Mouse (Mus musculus) MEL (cell line): ENCODE measurements around the gene Nrxn3. TPM values are rescaled to one million over a fixed set of nuclear protein-coding genes. Genes with fewer than 3 reads are reported as not detected.

Source experiments
- DNase-seq: peaks from one replicate; pipeline ENCODE4 v3.0.0; 2011; ENCODE audit warnings: low read depth, low spot score
- H3K27ac ChIP-seq: 2 replicates; pipeline ENCODE4 v1.5.1; 2012; ENCODE audit warnings: low read depth, mild to moderate bottlenecking, control low read depth, low read length, moderate library complexity; ENCODE audit not compliant: control insufficient read depth
- H3K27me3 ChIP-seq, 2 experiments: fragments of 150-350 bp in 1 of 2; sonication (generic) in 1 of 2; 2 replicates each; pipeline ENCODE4 v1.6.1; 2012; ENCODE audit warnings: low read length in 2 of 2, mild to moderate bottlenecking in 2 of 2, improper control_type of control experiment in 1 of 2, moderate library complexity in 1 of 2; ENCODE audit not compliant: insufficient read depth in 2 of 2, control insufficient read depth in 1 of 2
- H3K36me3 ChIP-seq, 2 experiments: 2 replicates each; pipeline ENCODE4 v1.6.1; 2012 to 2014; ENCODE audit warnings: low read length in 2 of 2, improper control_type of control experiment in 1 of 2, inconsistent platforms in 1 of 2, mild to moderate bottlenecking in 1 of 2; ENCODE audit not compliant: insufficient read depth in 2 of 2, control insufficient read depth in 1 of 2
- H3K4me1 ChIP-seq, 2 experiments: fragments of 150-350 bp in 1 of 2; sonication (generic) in 1 of 2; 2 replicates each; pipeline ENCODE4 v1.6.1; 2012; ENCODE audit warnings: low read length in 2 of 2, improper control_type of control experiment in 1 of 2, mild to moderate bottlenecking in 1 of 2; ENCODE audit not compliant: insufficient read depth in 2 of 2, control insufficient read depth in 1 of 2
- H3K4me3 ChIP-seq, 2 experiments: fragments of 150-350 bp in 1 of 2; sonication (generic) in 1 of 2; 2 replicates each; pipeline ENCODE4 v1.5.1; 2012; ENCODE audit warnings: low read depth in 2 of 2, low read length in 2 of 2, mild to moderate bottlenecking in 2 of 2, moderate library complexity in 2 of 2, control low read depth in 1 of 2, improper control_type of control experiment in 1 of 2; ENCODE audit not compliant: control insufficient read depth in 1 of 2, insufficient read depth in 1 of 2
- H3K79me2 ChIP-seq: 2 replicates; pipeline ENCODE4 v1.6.1; 2012; ENCODE audit warnings: mild to moderate bottlenecking, low read length, moderate library complexity; ENCODE audit not compliant: control insufficient read depth, poor library complexity, insufficient read depth
- H3K9ac ChIP-seq: 2 replicates; pipeline ENCODE4 v1.6.1; 2012; ENCODE audit warnings: low read depth, mild to moderate bottlenecking, control low read depth, low read length, moderate library complexity; ENCODE audit not compliant: control insufficient read depth, poor library complexity, severe bottlenecking
- H3K9me3 ChIP-seq: fragments of 150-350 bp; sonication (generic); replicated peaks from 2 replicates; pipeline ENCODE4 v1.6.1; 2012; ENCODE audit warnings: mild to moderate bottlenecking, low read length, improper control_type of control experiment, moderate library complexity; ENCODE audit not compliant: insufficient read depth
- BHLHE40 ChIP-seq: IDR thresholded peaks from 2 replicates; pipeline ENCODE4 v1.6.1; 2012; ENCODE audit warnings: low read depth, mild to moderate bottlenecking, inconsistent platforms, low read length, improper control_type of control experiment, borderline replicate concordance
- CHD2 ChIP-seq: IDR thresholded peaks from 2 replicates; pipeline ENCODE4 v1.6.1; 2011; ENCODE audit warnings: low read length, improper control_type of control experiment
- CTCF ChIP-seq, 3 experiments: IDR thresholded peaks in 2 of 3; conservative IDR thresholded peaks in 1 of 3; 2 replicates each; pipeline ENCODE4 v1.5.1; 2011 to 2012; ENCODE audit warnings: low read length in 3 of 3, low read depth in 2 of 3, mild to moderate bottlenecking in 2 of 3, improper control_type of control experiment in 1 of 3, inconsistent platforms in 1 of 3, mixed read lengths in 1 of 3, moderate library complexity in 1 of 3; ENCODE audit not compliant: control insufficient read depth in 1 of 3, insufficient read depth in 1 of 3, poor library complexity in 1 of 3, severe bottlenecking in 1 of 3
- E2F4 ChIP-seq: IDR thresholded peaks from 2 replicates; pipeline ENCODE4 v1.6.1; 2011; ENCODE audit warnings: low read depth, low read length, improper control_type of control experiment, borderline replicate concordance
- EP300 ChIP-seq, 2 experiments: IDR thresholded peaks; 2 replicates each; pipeline ENCODE4 v1.6.1; 2011; ENCODE audit warnings: improper control_type of control experiment in 2 of 2, low read length in 2 of 2, low read depth in 1 of 2, mild to moderate bottlenecking in 1 of 2
- ETS1 ChIP-seq: IDR thresholded peaks from 2 replicates; pipeline ENCODE4 v1.6.1; 2012; ENCODE audit warnings: low read depth, mild to moderate bottlenecking, inconsistent platforms, low read length, improper control_type of control experiment, moderate library complexity
- GABPA ChIP-seq: IDR thresholded peaks from 2 replicates; pipeline ENCODE4 v1.6.1; 2012; ENCODE audit warnings: low read depth, mild to moderate bottlenecking, inconsistent platforms, low read length, improper control_type of control experiment, moderate library complexity
- GATA1 ChIP-seq: IDR thresholded peaks from 2 replicates; pipeline ENCODE4 v1.6.1; 2011; ENCODE audit warnings: low read depth, low read length, improper control_type of control experiment
- HCFC1 ChIP-seq: IDR thresholded peaks from 2 replicates; pipeline ENCODE4 v1.6.1; 2012; ENCODE audit warnings: low read depth, mild to moderate bottlenecking, inconsistent platforms, low read length, improper control_type of control experiment, moderate library complexity
- JUND ChIP-seq: IDR thresholded peaks from 2 replicates; pipeline ENCODE4 v1.6.1; 2011; ENCODE audit warnings: low read depth, mild to moderate bottlenecking, improper control_type of control experiment, low read length
- KAT2A ChIP-seq: conservative IDR thresholded peaks from 2 replicates; pipeline ENCODE4 v1.6.1; 2012; ENCODE audit warnings: low read depth, low read length, improper control_type of control experiment, inconsistent platforms
- MAFK ChIP-seq: IDR thresholded peaks from 2 replicates; pipeline ENCODE4 v1.6.1; 2011; ENCODE audit warnings: low read depth, mild to moderate bottlenecking, low read length, improper control_type of control experiment, borderline replicate concordance
- MAZ ChIP-seq: IDR thresholded peaks from 2 replicates; pipeline ENCODE4 v1.6.1; 2012; ENCODE audit warnings: low read depth, mild to moderate bottlenecking, inconsistent platforms, low read length, improper control_type of control experiment
- MEF2A ChIP-seq: IDR thresholded peaks from 2 replicates; pipeline ENCODE4 v1.6.1; 2014; ENCODE audit warnings: low read depth, mild to moderate bottlenecking, inconsistent platforms, low read length, improper control_type of control experiment; ENCODE audit not compliant: poor library complexity, insufficient replicate concordance, severe bottlenecking; ENCODE audit errors: extremely low read depth
- MXI1 ChIP-seq: IDR thresholded peaks from 2 replicates; pipeline ENCODE4 v1.6.1; 2011; ENCODE audit warnings: mild to moderate bottlenecking, low read depth, low read length, improper control_type of control experiment
- MYB ChIP-seq: IDR thresholded peaks from 2 replicates; pipeline ENCODE4 v1.6.1; 2011; ENCODE audit warnings: mild to moderate bottlenecking, low read depth, low read length, improper control_type of control experiment
- MYC ChIP-seq: IDR thresholded peaks from 2 replicates; pipeline ENCODE4 v1.6.1; 2011; ENCODE audit warnings: low read depth, mild to moderate bottlenecking, low read length, improper control_type of control experiment, moderate library complexity
- NRF1 ChIP-seq: IDR thresholded peaks from 2 replicates; pipeline ENCODE4 v1.6.1; 2014; ENCODE audit warnings: low read depth, mild to moderate bottlenecking, inconsistent platforms, low read length, improper control_type of control experiment, moderate library complexity; ENCODE audit not compliant: poor library complexity, insufficient read depth, severe bottlenecking
- POLR2AphosphoS2 ChIP-seq: IDR thresholded peaks from 2 replicates; pipeline ENCODE4 v1.6.1; 2011; ENCODE audit warnings: low read length, improper control_type of control experiment
- RAD21 ChIP-seq: IDR thresholded peaks from 2 replicates; pipeline ENCODE4 v1.6.1; 2011; ENCODE audit warnings: mild to moderate bottlenecking, low read depth, low read length, improper control_type of control experiment
- RCOR1 ChIP-seq: IDR thresholded peaks from 2 replicates; pipeline ENCODE4 v1.6.1; 2012; ENCODE audit warnings: low read depth, mild to moderate bottlenecking, inconsistent platforms, low read length, improper control_type of control experiment
- SIN3A ChIP-seq: IDR thresholded peaks from 2 replicates; pipeline ENCODE4 v1.6.1; 2012; ENCODE audit warnings: low read length, improper control_type of control experiment, inconsistent platforms
- SMC3 ChIP-seq: IDR thresholded peaks from 2 replicates; pipeline ENCODE4 v1.6.1; 2011; ENCODE audit warnings: low read depth, low read length, improper control_type of control experiment
- TAL1 ChIP-seq: IDR thresholded peaks from 2 replicates; pipeline ENCODE4 v1.6.1; 2012; ENCODE audit warnings: mild to moderate bottlenecking, inconsistent platforms, low read length, moderate library complexity, mixed read lengths
- TBP ChIP-seq: IDR thresholded peaks from 2 replicates; pipeline ENCODE4 v1.8.0; 2011; ENCODE audit warnings: low read depth, low read length, improper control_type of control experiment
- TCF12 ChIP-seq: IDR thresholded peaks from 2 replicates; pipeline ENCODE4 v1.6.1; 2014; ENCODE audit warnings: low read depth, mild to moderate bottlenecking, inconsistent platforms, low read length, improper control_type of control experiment, moderate library complexity
- UBTF ChIP-seq: IDR thresholded peaks from 2 replicates; pipeline ENCODE4 v1.6.1; 2012; ENCODE audit warnings: low read depth, mild to moderate bottlenecking, inconsistent platforms, low read length, improper control_type of control experiment, moderate library complexity, borderline replicate concordance; ENCODE audit not compliant: insufficient read depth
- USF2 ChIP-seq, 2 experiments: IDR thresholded peaks; 2 replicates each; pipeline ENCODE4 v1.6.1; 2011 to 2012; ENCODE audit warnings: improper control_type of control experiment in 2 of 2, low read length in 2 of 2, borderline replicate concordance in 1 of 2, inconsistent platforms in 1 of 2, low read depth in 1 of 2, mild to moderate bottlenecking in 1 of 2; ENCODE audit not compliant: insufficient read depth in 1 of 2
- ZC3H11A ChIP-seq: IDR thresholded peaks from 2 replicates; pipeline ENCODE4 v1.6.1; 2012; ENCODE audit warnings: low read depth, mild to moderate bottlenecking, inconsistent platforms, low read length, improper control_type of control experiment
- ZKSCAN1 ChIP-seq: IDR thresholded peaks from 2 replicates; pipeline ENCODE4 v1.6.1; 2012; ENCODE audit warnings: low read depth, mild to moderate bottlenecking, inconsistent platforms, low read length, improper control_type of control experiment, moderate library complexity
- ZMIZ1 ChIP-seq: IDR thresholded peaks from 2 replicates; pipeline ENCODE4 v1.6.1; 2012; ENCODE audit warnings: low read depth, mild to moderate bottlenecking, inconsistent platforms, low read length, improper control_type of control experiment, moderate library complexity
- ZNF384 ChIP-seq: IDR thresholded peaks from 2 replicates; pipeline ENCODE4 v1.6.1; 2012; ENCODE audit warnings: low read depth, mild to moderate bottlenecking, inconsistent platforms, low read length, improper control_type of control experiment
- polyA plus RNA-seq, 2 experiments: library from polyadenylated mRNA; stranded (reverse) in 1 of 2; unstranded in 1 of 2; fragments of >175 nt in 1 of 2; fragments of >200 nt in 1 of 2; gene quantifications; 2 replicates each; pipeline versions ENCODE4 v1.2.1 to v1.2.4; 2012; ENCODE audit warnings: low replicate concordance in 2 of 2, low read depth in 1 of 2; ENCODE audit not compliant: insufficient read length in 2 of 2, insufficient read depth in 1 of 2, missing spikeins in 1 of 2
- total RNA-seq: library from RNA; depleted of rRNA; stranded (reverse); fragments of 300-350 nt; gene quantifications from 2 replicates; pipeline ENCODE4 v1.2.3, GENCODE M21; 2012

Nrxn3 gene
- total and polyA plus RNA-seq, 3 experiments, result not detected

GRCm38 (mm10) chr12:88983688-88984330 is 261.1 kb downstream of the Nrxn3 start (continued):
- TF ChIP-seq CTCF (IDR thresholded peaks at IDR 0.05 in 2 of 3, conservative IDR thresholded peaks at IDR 0.05 in 1 of 3; ENCODE audit: control insufficient read depth in 1 of 3, insufficient read depth in 1 of 3, low read depth in 2 of 3, low read length in 3 of 3, poor library complexity in 1 of 3, severe bottlenecking in 1 of 3), result no peak
- peak; percentile 85; the same call in 1 of the 2 replicates for TF ChIP-seq JUND
- TF ChIP-seq SMC3, result no peak
- no peak for TF ChIP-seq E2F4
- 0 out of 2 replicates have a peak, but pooled peaks have one; percentile 19 for TF ChIP-seq ZMIZ1
- no peak for TF ChIP-seq MAFK
- no peak for TF ChIP-seq ZC3H11A
- TF ChIP-seq BHLHE40, result no peak
- no peak for TF ChIP-seq NRF1
- TF ChIP-seq MYB, result no peak
- no peak for TF ChIP-seq RCOR1
- no peak for TF ChIP-seq KAT2A
- TF ChIP-seq USF2 (IDR thresholded peaks at IDR 0.05; ENCODE audit: borderline replicate concordance in 1 of 2, insufficient read depth in 1 of 2, low read depth in 1 of 2, low read length in 2 of 2), result no peak
- no peak for TF ChIP-seq RAD21
- TF ChIP-seq UBTF, result no peak
- no peak for TF ChIP-seq ETS1
- no peak for TF ChIP-seq SIN3A
- no peak for TF ChIP-seq MYC
- peak; percentile 7; the same call in 1 of the 2 replicates for TF ChIP-seq MAZ
- no peak for TF ChIP-seq ZKSCAN1
- 0 out of 4 replicates have a peak, but pooled peaks of 1 of the 2 experiments have one; percentile 28 for TF ChIP-seq EP300 (IDR thresholded peaks at IDR 0.05; ENCODE audit: low read depth in 1 of 2, low read length in 2 of 2)
- peak; percentile 57; the same call in 1 of the 2 replicates for TF ChIP-seq MXI1

GRCm38 (mm10) chr12:88984375-88984774 is 261.7 kb downstream of the Nrxn3 start:
- Histone ChIP-seq H3K36me3 (peaks cover 0 to 16% of the 10 kb centered on the region in 2 experiments; a peak in 2 of 4 replicates), H3K9me3 (no peaks in the 10 kb centered on the region), H3K4me3 (peak overlapping the region; percentile 18 to 20; a peak in 3 of 4 replicates), H3K79me2 (no peaks in the 10 kb centered on the region), H3K27ac (peak overlapping the region; percentile 62), H3K27me3 (peaks cover 0 to 1% of the 10 kb centered on the region in 2 experiments; a peak in 1 of 4 replicates), H3K9ac (no peak overlapping the region), H3K4me1 (peaks cover 0 to 19% of the 10 kb centered on the region in 2 experiments; a peak in 3 of 4 replicates)
- peak; percentile 91 for DNase-seq
- TF ChIP-seq ZMIZ1 (no peak), CHD2 (peak; percentile 17; the same call in 1 of the 2 replicates), TBP (peak; percentile 65), TCF12 (peak; percentile 98), HCFC1 (0 out of 2 replicates have a peak, but pooled peaks have one; percentile 40), TAL1 (peak; percentile 92), MAZ (peak; percentile 37; the same call in 1 of the 2 replicates), E2F4 (no peak), UBTF (no peak; the same call in 1 of the 2 replicates), RCOR1 (peak; percentile 83), MEF2A (peak; percentile 58; the same call in 1 of the 2 replicates), GATA1 (peak; percentile 97), GABPA (no peak), MXI1 (no peak; the same call in 1 of the 2 replicates), EP300 (IDR thresholded peaks at IDR 0.05; ENCODE audit: low read depth in 1 of 2, low read length in 2 of 2) (peak; percentile 90 to 91), NRF1 (no peak), ZNF384 (peak; percentile 91), POLR2AphosphoS2 (no peak), MYC (no peak), ETS1 (peak; percentile 84)
